Mouse (Mus musculus) megakaryocyte, embryonic 14.5 days (primary cell): ENCODE measurements around the gene Olfr497. TPM values are rescaled to one million over a fixed set of nuclear protein-coding genes. Genes with fewer than 3 reads are reported as not detected.

ENCODE experiments used
- H3K27me3 ChIP-seq: replicated peaks from 2 replicates; pipeline ENCODE3; 2012; ENCODE audit warnings: inconsistent platforms
- H3K36me3 ChIP-seq: replicated peaks from 2 replicates; pipeline ENCODE3; 2012; ENCODE audit warnings: low read length, inconsistent platforms, mixed read lengths
- H3K4me1 ChIP-seq: 2 replicates; pipeline ENCODE4 v1.6.1; 2012; ENCODE audit warnings: inconsistent platforms
- H3K4me3 ChIP-seq: replicated peaks from 2 replicates; pipeline ENCODE3; 2012; ENCODE audit warnings: moderate library complexity, mild to moderate bottlenecking, inconsistent platforms
- H3K9me3 ChIP-seq: 2 replicates; pipeline ENCODE4 v1.6.1; 2012; ENCODE audit warnings: inconsistent platforms
- FLI1 ChIP-seq: IDR thresholded peaks from 2 replicates; pipeline ENCODE4 v1.6.1; 2012; ENCODE audit warnings: low read length, inconsistent platforms, mixed read lengths
- GATA1 ChIP-seq: IDR thresholded peaks from 3 replicates; pipeline ENCODE4 v1.6.1; 2012; ENCODE audit warnings: mixed read lengths, low read length, inconsistent platforms, borderline replicate concordance
- polyA plus RNA-seq: library from polyadenylated mRNA; stranded (reverse); fragments of >175 nt; gene quantifications from 2 replicates; pipeline ENCODE4 v1.2.3, GENCODE M21; 2012; ENCODE audit warnings: low replicate concordance; ENCODE audit not compliant: insufficient read depth

The Olfr497 gene
- not detected in 2 replicates for polyA plus RNA-seq

DNA sequence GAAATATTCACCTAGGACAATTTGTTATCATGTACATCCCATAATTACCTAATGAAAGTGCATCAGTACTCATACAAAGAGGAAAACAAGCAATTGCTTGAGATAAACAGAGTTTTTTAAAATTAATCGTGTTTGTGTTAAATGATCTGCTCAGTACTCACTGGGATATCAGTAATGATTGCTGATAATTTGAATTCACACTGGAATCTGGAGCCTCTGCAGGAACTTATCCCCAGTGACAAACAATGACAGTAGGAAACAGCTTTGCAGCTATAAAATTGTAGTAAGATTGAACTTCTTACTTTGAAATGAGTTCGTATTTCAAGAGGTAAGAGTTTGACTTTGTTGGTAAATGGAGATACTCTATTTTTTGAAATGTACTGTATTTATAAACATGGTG lies at the start of gene Olfr497:
TSS of gene Olfr497 (plus strand) at position 301 of the 400 bp plus-strand sequence.
- no peak within 1 kb of the TSS for H3K4me3 ChIP-seq
- TF ChIP-seq FLI1: no peak
- TF ChIP-seq GATA1: no peak
- 0 out of 2 replicates have a peak, but pooled peaks cover 4% of the 10 kb centered on the region for H3K9me3 ChIP-seq
- H3K27me3 ChIP-seq: no peaks in the 10 kb centered on the region
- no peaks in the 10 kb centered on the region for H3K4me1 ChIP-seq
- no peaks in the 10 kb centered on the region for H3K36me3 ChIP-seq

DNA sequence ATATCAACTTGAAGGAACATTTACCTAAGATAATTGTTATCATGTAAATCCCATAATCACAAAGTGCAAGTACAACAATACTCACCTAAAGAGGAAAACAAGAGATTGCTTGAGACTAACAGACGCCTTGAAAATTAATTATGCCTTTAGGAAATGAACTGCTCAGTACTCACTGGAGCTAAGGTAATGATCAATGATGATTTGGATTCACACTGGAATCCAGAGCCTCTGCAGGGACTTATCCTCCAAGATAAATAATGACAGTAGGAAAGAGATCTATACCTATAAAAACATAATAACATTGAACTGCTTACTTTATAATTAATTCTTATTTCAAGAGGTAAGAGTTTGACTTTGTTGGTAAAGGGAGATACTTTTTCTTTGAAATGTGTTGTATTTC lies 27.4 kb upstream of the Olfr497 start, which contains the start of gene Olfr495:
TSS of gene Olfr495 (plus strand) at position 301 of the 400 bp plus-strand sequence.
- no peaks in the 10 kb centered on the region for H3K27me3 ChIP-seq
- no peaks in the 10 kb centered on the region for H3K9me3 ChIP-seq
- no peaks in the 10 kb centered on the region for H3K36me3 ChIP-seq
- no peaks in the 10 kb centered on the region for H3K4me1 ChIP-seq
- TF ChIP-seq GATA1 (no peak), FLI1 (no peak)
- H3K4me3 ChIP-seq: no peak within 1 kb of the TSS

DNA sequence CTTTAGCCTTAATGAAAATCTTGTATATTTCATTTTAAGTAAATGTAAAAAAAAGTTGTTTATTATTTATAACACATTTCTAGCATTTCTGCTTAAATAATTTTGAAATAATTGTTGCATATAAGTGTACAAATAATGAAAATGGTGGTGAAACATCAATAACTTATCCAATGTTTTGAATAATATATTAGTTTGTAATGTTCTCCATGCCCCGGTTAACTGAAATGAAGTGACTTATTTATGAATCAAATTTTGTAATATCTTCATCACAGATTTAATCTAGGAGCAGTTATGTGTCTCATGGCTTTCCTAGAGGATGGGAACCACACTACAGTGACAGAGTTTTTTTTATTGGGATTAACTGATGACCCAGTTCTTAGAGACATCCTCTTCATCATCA lies 44.8 kb downstream of the Olfr497 start, which contains the start of gene Olfr498:
TSS of gene Olfr498 (plus strand) at position 301 of the 400 bp plus-strand sequence.
- TF ChIP-seq GATA1 (no peak), FLI1 (no peak)
- Histone ChIP-seq H3K27me3 (no peaks in the 10 kb centered on the region), H3K9me3 (peaks cover 8% of the 10 kb centered on the region; the same call in 1 of the 2 replicates), H3K4me3 (no peak within 1 kb of the TSS), H3K36me3 (no peaks in the 10 kb centered on the region), H3K4me1 (no peaks in the 10 kb centered on the region)

Other genes starting within 250 kb of the Olfr497 start
- gene Olfr486, start 247.7 kb upstream of the Olfr497 start, polyA plus RNA-seq: not detected in 2 replicates
- not detected in 2 replicates for gene Olfr487, start 205.8 kb upstream of the Olfr497 start, polyA plus RNA-seq
- not detected in 2 replicates for gene Olfr488, start 162.1 kb upstream of the Olfr497 start, polyA plus RNA-seq
- not detected in 2 replicates for gene Olfr490, start 131.5 kb upstream of the Olfr497 start, polyA plus RNA-seq
- not detected in 2 replicates for gene Olfr491, start 107.0 kb upstream of the Olfr497 start, polyA plus RNA-seq
- not detected in 2 replicates for gene Olfr492, start 96.7 kb upstream of the Olfr497 start, polyA plus RNA-seq
- not detected in 2 replicates for gene Olfr493, start 73.4 kb upstream of the Olfr497 start, polyA plus RNA-seq
- gene Olfr494, start 55.1 kb upstream of the Olfr497 start, polyA plus RNA-seq: not detected in 2 replicates
- gene Olfr495, start 27.3 kb upstream of the Olfr497 start, polyA plus RNA-seq: not detected in 2 replicates
- not detected in 2 replicates for gene Olfr498, start 44.9 kb downstream of the Olfr497 start, polyA plus RNA-seq
- gene Olfr502, start 104.6 kb downstream of the Olfr497 start, polyA plus RNA-seq: not detected in 2 replicates
- not detected in 2 replicates for gene Olfr503, start 124.1 kb downstream of the Olfr497 start, polyA plus RNA-seq
- not detected in 2 replicates for gene Olfr504, start 145.4 kb downstream of the Olfr497 start, polyA plus RNA-seq
- gene Olfr506, start 190.4 kb downstream of the Olfr497 start, polyA plus RNA-seq: not detected in 2 replicates
- gene Olfr507, start 201.4 kb downstream of the Olfr497 start, polyA plus RNA-seq: not detected in 2 replicates
- gene Olfr508, start 209.6 kb downstream of the Olfr497 start, polyA plus RNA-seq: 0.06 TPM in 1 of 2 replicates, not detected in the other
- gene Olfr509, start 231.5 kb downstream of the Olfr497 start, polyA plus RNA-seq: not detected in 2 replicates
- gene Olfr510, start 246.0 kb downstream of the Olfr497 start, polyA plus RNA-seq: not detected in 2 replicates